Mouse (Mus musculus) frontal cortex, postnatal 14 days (tissue): ENCODE data around the gene Il15.

Experiments
- DNase-seq, 2 experiments: peaks; one replicate each; pipeline ENCODE4 v3.0.0; 2022; ENCODE audit warnings: low spot score in 2 of 2

Il15 gene

GRCm38 (mm10) chr8:82361061-82361460 is 42.0 kb downstream of the Il15 start:
- DNase-seq = no peak

DNA sequence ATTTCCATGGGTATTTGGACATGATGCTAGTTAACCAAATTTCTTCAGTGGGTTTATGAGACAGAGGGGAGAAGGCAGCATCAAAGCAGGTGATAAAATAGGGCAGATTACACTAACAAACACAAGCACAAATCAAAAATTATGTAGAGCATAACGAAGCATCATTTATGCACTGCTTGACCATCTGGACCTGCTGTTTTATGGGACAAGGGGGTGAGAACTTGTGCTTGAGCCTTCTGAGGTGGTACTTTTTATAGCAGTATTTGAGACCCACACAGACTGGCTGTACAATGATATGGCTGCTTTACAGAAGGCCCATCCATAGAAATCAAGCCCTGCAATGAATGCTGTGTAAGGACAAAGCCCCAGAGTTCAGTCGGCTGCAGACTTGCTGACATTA is 46.9 kb downstream of the Il15 start:
- DNase-seq = no peak

GRCm38 (mm10) chr8:82351268-82351943 is 51.6 kb downstream of the Il15 start:
- no peak for DNase-seq

- no peak for DNase-seq
Measured at GRCm38 (mm10) chr8:82349299-82349698, 53.7 kb downstream of the Il15 start.

DNA sequence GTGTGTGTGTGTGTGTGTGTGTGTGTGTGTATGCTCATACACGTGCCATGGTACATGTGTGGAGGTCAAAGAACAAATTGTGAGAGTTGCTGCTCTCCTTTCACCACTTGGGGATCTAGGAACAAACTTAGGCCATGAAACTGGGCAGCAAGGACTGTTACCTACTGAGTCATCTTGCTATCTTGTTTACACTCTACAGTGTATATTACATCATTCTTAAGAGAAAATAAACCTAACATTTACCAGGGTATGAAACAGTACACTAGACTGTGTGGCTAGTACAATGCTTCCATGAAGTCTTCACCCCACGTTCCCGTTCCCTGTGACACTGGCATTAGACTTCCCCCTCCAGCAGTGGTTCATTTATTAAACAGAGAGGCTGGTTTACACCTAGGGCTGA is 56.5 kb downstream of the Il15 start:
- DNase-seq = no peak

DNA sequence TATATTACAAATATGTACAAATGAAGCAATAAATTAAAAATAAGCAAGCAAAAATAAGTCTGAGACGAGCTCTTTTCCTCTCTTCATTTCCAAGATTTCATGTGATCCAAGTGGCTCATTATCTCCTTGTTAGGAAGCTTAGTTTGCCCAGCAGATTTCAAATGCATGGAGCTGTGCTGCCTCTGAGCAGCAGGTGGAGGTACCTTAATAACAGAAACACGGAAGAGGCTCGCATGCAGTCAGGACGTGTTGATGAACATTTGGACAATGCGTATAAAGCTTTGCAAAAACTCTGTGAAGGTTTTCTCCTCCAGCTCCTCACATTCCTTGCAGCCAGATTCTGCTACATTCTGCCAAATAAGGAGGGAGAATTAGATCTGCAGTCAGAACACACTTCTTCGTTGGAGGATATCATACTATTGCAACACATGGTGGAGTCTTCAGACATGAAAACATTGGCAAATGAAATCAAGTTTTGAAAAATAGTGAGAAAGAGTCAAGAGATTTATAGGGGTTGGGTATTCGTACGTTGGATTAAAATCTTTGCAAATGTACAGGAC is 71.3 kb downstream of the Il15 start:
- no peak for DNase-seq

GRCm38 (mm10) chr8:82327986-82328652 is 74.9 kb downstream of the Il15 start:
- no peak for DNase-seq

GRCm38 (mm10) chr8:82326061-82326460 is 77.0 kb downstream of the Il15 start:
- no peak for DNase-seq

- no peak for DNase-seq
Measured at GRCm38 (mm10) chr8:82325586-82325985, 77.4 kb downstream of the Il15 start.

DNA sequence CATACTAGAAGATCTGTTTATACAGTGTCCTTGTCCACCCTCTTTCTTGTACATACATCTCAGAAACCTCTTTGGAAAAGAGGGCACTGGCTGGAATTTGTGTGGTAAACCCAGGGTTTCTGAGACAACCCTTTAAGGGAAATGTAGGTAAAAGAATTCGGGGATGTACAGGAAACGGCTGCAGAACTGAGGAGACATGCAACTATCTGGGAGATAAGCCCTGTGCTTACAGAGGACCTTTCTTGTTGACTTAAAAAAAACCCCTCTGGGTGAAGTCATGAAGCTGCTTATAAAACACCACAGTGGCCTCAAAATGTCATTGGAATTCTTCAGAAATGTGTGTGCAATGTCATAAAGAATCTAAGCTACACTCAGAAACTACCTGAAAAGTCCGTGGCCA is 85.6 kb downstream of the Il15 start:
- no peak for DNase-seq

GRCm38 (mm10) chr8:82306424-82306823 is 96.6 kb downstream of the Il15 start:
- DNase-seq = no peak

DNA sequence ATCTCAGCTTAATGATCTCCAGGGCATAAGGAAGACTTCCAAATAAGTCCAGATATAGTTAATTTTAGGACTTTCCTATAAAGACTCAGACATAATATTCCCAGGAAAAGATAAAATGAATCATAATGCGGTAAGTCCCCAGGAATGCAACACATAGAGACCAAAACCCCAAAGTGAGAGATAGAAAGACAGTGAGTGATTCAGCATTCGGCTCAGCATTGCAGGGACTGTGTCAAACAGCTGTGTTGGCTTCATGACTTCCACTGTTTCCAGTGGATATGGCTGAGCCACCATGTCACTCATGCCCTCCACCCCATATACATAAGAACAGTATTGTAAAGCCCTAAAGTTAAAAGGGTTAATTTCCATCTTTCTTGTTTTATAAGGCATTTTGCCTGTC is 106.8 kb downstream of the Il15 start:
- DNase-seq = no peak

DNA sequence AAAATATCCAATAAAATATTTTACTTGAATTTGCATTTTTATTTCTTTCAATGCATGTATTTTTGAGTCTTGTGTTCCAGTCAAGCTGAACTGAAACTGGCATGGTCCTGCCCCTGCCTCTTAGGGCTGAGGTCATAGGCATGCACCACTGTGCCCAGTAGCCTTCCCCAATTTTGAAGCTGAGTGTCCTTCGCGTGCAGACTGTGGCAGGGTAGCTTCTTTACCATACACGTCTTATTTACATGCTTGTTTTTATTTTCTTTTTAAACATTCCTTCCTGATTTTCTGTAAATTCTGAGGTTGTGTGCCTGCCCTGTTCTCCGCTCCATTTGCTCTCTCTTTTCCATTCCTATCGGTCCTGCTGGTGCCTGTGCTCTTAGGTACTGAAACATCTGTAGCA is 111.4 kb downstream of the Il15 start:
- DNase-seq = no peak

- DNase-seq = no peak
Measured at GRCm38 (mm10) chr8:82285866-82286265, 117.2 kb downstream of the Il15 start.

DNA sequence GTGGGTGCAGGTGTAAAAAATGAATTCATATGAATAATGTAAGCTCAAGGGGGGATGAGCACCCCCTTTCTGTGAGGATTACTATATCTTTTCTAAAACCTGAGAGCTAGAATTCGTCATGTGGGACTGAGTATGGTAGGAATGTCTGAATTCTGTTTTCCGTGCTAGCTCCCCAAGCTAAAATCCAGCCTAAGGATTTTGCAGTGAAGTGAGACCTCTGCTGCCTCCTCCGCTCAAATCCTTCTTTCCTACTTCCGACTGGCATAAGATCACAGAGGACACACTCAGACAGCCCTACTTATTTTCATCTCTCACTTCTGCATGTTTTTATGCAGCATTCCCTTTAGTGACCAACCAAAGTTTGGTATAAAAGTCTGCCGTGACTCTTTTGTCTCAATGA is 121.0 kb downstream of the Il15 start:
- no peak for DNase-seq
